Mouse (Mus musculus) cortical plate, adult 2 months (tissue): ENCODE measurements around the gene Lipc. TPM values are rescaled to one million over a fixed set of nuclear protein-coding genes. Genes with fewer than 3 reads are reported as not detected.
A peak's percentile ranks its signal among the peaks of the same experiment; 100 is the strongest.

Experiments
- H3K27ac ChIP-seq: fragments of 200-500 bp; 2 replicates; pipeline ENCODE4 v1.5.1; 2012; ENCODE audit warnings: low read length, control low read depth, inconsistent platforms; ENCODE audit not compliant: insufficient read depth
- H3K4me1 ChIP-seq: fragments of 200-500 bp; 2 replicates; pipeline ENCODE4 v1.6.1; 2011; ENCODE audit warnings: low read length; ENCODE audit not compliant: control insufficient read depth, insufficient read depth
- H3K4me3 ChIP-seq: fragments of 200-500 bp; 2 replicates; pipeline ENCODE4 v1.5.1; 2011; ENCODE audit warnings: mild to moderate bottlenecking, low read length, control low read depth; ENCODE audit not compliant: insufficient read depth
- CTCF ChIP-seq: fragments of 200-500 bp; IDR thresholded peaks from 2 replicates; pipeline ENCODE4 v1.5.1; 2011; ENCODE audit warnings: mild to moderate bottlenecking, control low read depth, low read length; ENCODE audit not compliant: insufficient read depth; ENCODE audit errors: extremely low read depth
- POLR2A ChIP-seq: fragments of 200-500 bp; IDR thresholded peaks from 2 replicates; pipeline ENCODE4 v1.6.1; 2011; ENCODE audit warnings: mild to moderate bottlenecking, low read length, control low read depth; ENCODE audit not compliant: insufficient read depth; ENCODE audit errors: extremely low read depth
- polyA plus RNA-seq: library from polyadenylated mRNA; depleted of rRNA; stranded (reverse); fragments of >200 nt; gene quantifications from 2 replicates; pipeline ENCODE4 v1.2.3, GENCODE M21; 2012; rRNA removed

Lipc gene
- 0.19 and 0.32 TPM in 2 replicates for polyA plus RNA-seq

- Histone ChIP-seq H3K4me1 (no peaks in the 10 kb centered on the region), H3K27ac (no peak within 1 kb of the TSS), H3K4me3 (no peak within 1 kb of the TSS)
- TF ChIP-seq CTCF = no peak
- no peak for TF ChIP-seq POLR2A
Measured at GRCm38 (mm10) chr9:70952126-70952525, at the start of gene Lipc. Lipc (minus strand) TSS chr9:70952226.

- TF ChIP-seq POLR2A = no peak
- TF ChIP-seq CTCF = no peak
- H3K27ac ChIP-seq = peak overlapping the region; percentile 76
Measured at GRCm38 (mm10) chr9:70999161-70999560, 47.1 kb upstream of the Lipc start.

GRCm38 (mm10) chr9:70998719-70999118, 46.7 kb upstream of the Lipc start:
- Histone ChIP-seq H3K4me1 (peaks cover 5% of the 10 kb centered on the region), H3K4me3 (no peak overlapping the region), H3K27ac (0 out of 2 replicates have a peak overlapping the region, but pooled peaks have one; percentile 11)
- TF ChIP-seq CTCF (no peak), POLR2A (no peak)

More at GRCm38 (mm10) chr9:70999161-70999560, 47.1 kb upstream of the Lipc start:
- H3K4me1 ChIP-seq = peaks cover 5% of the 10 kb centered on the region
- H3K4me3 ChIP-seq = no peak overlapping the region

GRCm38 (mm10) chr9:70993326-70993725, 41.3 kb upstream of the Lipc start:
- Histone ChIP-seq H3K4me3 (no peak overlapping the region), H3K27ac (no peak overlapping the region), H3K4me1 (no peaks in the 10 kb centered on the region)
- TF ChIP-seq POLR2A (no peak), CTCF (no peak)

- Histone ChIP-seq H3K27ac (no peak overlapping the region), H3K4me3 (no peak overlapping the region), H3K4me1 (no peaks in the 10 kb centered on the region)
- TF ChIP-seq POLR2A = no peak
- TF ChIP-seq CTCF = no peak
Measured at GRCm38 (mm10) chr9:70991401-70991800, 39.4 kb upstream of the Lipc start.

GRCm38 (mm10) chr9:70987210-70987609, 35.2 kb upstream of the Lipc start:
- no peak overlapping the region for H3K27ac ChIP-seq
- no peaks in the 10 kb centered on the region for H3K4me1 ChIP-seq
- no peak overlapping the region for H3K4me3 ChIP-seq
- TF ChIP-seq CTCF (no peak), POLR2A (no peak)

GRCm38 (mm10) chr9:70982991-70983480, 31.0 kb upstream of the Lipc start:
- no peak overlapping the region for H3K4me3 ChIP-seq
- H3K4me1 ChIP-seq = no peaks in the 10 kb centered on the region
- TF ChIP-seq CTCF (no peak), POLR2A (no peak)
- no peak overlapping the region for H3K27ac ChIP-seq

DNA sequence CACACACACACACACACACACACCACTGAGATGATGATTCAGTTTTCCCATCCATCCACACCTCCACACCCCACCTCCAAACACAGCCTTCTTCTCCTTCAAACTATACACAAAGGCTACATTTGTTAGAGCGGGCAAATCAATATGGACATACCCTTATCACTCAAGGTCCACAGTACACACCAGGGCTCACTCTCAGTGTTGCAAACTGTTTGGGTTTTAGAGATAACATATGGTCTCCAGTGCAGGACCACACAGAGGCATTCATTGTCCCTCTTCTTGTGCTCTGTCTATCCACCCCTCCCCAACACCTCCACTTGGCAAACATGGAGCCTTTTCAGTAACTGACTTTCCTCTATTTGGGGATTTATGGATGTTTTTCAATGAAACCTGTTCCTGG, 29.7 kb upstream of the Lipc start:
- Histone ChIP-seq H3K4me3 (no peak overlapping the region), H3K27ac (no peak overlapping the region), H3K4me1 (no peaks in the 10 kb centered on the region)
- TF ChIP-seq POLR2A = no peak
- TF ChIP-seq CTCF = no peak

- H3K27ac ChIP-seq = no peak overlapping the region
- no peak overlapping the region for H3K4me3 ChIP-seq
- no peaks in the 10 kb centered on the region for H3K4me1 ChIP-seq
- TF ChIP-seq POLR2A = no peak
- TF ChIP-seq CTCF = no peak
Measured at GRCm38 (mm10) chr9:70979641-70980040, 27.6 kb upstream of the Lipc start.

- TF ChIP-seq CTCF (no peak), POLR2A (no peak)
- no peak overlapping the region for H3K4me3 ChIP-seq
- no peak overlapping the region for H3K27ac ChIP-seq
- no peaks in the 10 kb centered on the region for H3K4me1 ChIP-seq
Measured at GRCm38 (mm10) chr9:70979171-70979570, 27.1 kb upstream of the Lipc start.

- H3K4me3 ChIP-seq = no peak overlapping the region
- no peak overlapping the region for H3K27ac ChIP-seq
- TF ChIP-seq POLR2A (no peak), CTCF (no peak)
- no peaks in the 10 kb centered on the region for H3K4me1 ChIP-seq
Measured at GRCm38 (mm10) chr9:70977392-70977791, 25.4 kb upstream of the Lipc start.
